Mouse (Mus musculus) forelimb bud, embryonic 11.5 days (tissue): Measurements from ENCODE around the gene Accsl.

Source experiments
- DNase-seq: peaks from one replicate; pipeline ENCODE4 v3.0.0-alpha.2; 2012; ENCODE audit warnings: low read depth, low spot score

The Accsl gene

DNA sequence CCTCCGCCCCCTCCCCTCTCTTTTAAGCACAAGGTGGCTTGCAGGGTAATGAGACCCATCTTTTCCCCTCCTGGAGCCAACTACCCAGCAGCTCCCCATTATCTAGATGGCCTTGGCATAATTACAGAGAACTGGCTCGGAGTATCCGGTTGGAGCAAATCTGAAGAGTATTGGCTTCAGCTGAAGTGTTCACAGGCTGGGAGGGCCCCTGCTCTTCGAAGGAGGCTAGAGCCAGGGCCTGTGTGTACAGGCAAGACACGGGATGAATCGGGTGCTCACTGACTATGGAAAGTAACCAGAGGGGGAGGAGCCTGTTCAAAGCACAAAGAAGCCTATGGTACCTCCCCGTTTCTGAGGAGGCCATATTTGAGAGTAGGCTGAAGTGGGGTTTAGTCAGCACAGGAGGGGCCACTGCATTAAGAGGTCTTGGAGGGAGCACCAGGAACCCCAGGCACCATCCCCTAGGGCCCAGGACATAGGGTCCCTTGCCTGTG, at the start of gene Accsl:
Gene Accsl, minus strand, starts transcription at position 51 of the 494 bp plus-strand sequence.
- no peak for DNase-seq

DNA sequence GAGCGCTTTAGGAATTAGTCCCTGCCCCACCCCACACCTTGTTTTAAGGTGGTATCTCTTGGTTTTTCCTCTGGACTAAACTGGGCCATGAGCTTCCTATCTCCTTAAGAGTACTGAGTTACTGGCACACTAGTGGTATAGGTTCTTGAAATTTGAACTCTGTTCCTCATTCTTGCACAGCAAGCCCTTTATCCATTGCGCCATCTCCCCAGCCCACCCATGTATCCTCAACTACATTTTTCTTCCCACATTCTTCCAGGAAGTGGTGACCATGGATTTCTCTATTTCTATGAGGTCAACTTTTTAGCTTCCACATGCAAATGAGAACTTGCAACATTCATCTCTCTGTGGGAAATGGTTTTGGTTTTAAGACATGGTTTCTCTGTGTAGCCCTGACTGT, 44.6 kb upstream of the Accsl start:
- DNase-seq, result no peak

DNA sequence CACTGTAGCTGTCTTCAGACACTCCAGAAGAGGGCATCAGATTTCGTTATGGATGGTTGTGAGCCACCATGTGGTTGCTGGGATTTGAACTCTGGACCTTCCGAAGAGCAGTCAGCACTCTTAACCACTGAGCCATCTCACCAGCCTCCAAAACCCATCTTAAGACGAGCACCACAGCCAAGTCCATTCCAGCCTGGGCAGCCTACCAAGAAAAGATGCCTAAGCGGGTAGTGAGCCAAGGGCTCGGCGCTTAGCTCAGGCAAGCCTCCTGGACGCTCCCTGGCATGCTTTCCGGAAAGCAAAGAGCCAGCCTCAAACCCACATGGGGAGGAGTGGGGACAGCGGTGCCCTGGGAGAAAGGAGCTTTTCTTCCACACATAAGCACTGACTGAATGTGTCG, 43.0 kb upstream of the Accsl start:
- DNase-seq, result no peak

DNA sequence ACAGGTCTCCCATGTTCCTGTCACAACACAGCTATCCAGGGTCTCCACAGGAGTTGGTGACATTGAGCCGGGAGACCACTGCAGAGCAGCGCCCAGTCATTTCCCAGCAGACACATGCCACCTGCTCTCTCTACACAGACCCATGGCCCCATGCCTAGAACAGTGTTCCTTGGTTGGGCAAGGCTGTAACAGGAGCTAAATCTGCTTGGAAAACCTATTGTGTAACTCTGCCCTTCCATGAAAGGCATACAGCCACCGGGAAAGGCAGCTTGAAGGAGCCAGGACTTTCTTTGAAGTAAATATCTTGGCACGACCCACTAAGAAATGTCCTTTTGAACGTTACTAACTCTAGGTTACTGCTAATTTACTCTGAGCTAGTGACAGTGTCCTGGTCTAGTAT, 40.8 kb upstream of the Accsl start:
- no peak for DNase-seq

DNA sequence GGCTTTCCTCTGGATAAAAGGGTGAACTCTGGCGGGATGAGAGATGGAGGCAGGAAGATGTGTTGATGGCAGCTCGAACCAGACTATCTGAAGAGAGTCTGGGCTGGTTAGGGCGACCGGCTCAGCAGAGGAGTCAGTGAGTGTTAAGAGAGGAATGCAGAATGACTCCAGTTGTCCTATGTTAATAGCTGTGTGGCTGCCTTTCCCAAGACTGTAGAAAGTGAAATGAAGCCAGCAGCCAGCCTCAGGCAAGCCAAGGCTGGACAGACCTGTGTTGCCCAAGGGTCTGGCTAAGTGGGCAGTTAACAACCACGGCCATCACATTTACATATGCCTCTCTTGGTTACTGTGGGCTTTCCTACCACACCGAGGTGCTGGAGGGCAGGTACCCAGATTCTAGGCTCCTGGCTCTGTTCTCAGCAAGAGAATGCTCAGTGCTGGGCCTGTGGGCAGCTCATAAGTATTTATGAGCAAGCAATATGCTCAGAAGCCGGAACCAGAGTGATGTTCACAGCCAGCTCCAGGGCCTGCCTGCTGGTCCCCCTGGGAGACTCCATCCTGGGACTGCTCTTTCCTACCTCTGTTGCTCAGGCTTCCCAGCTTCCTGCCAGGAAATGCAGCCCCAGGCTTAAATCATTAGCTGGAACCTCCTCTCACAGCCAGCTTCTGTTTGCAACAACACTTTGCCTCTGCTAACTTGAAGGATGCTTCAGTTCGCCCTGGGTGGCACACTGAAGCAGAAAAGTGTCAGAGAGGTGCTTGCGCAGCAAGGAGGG, 38.8 kb upstream of the Accsl start:
- DNase-seq, result peak; percentile 16

DNA sequence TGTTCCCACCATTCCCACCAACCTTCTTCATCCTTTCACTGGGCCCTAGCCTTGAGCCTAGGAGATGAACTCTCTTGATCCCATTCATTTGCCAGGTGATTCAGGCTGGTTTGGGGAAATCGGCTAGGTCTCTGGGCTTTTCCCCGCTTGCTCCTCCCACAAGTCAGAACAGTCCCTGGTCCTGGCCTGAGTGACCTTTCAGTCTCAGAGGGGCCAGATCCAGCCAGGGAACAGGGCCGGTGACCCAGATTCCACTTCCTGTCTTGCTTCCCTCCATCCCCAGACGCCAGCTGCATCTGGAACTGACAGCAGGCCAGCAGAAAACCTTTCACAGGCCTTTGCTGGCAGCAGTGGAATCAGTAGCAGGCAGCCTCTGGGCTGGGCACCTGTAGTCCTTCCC, 37.4 kb upstream of the Accsl start:
- DNase-seq, result no peak

DNA sequence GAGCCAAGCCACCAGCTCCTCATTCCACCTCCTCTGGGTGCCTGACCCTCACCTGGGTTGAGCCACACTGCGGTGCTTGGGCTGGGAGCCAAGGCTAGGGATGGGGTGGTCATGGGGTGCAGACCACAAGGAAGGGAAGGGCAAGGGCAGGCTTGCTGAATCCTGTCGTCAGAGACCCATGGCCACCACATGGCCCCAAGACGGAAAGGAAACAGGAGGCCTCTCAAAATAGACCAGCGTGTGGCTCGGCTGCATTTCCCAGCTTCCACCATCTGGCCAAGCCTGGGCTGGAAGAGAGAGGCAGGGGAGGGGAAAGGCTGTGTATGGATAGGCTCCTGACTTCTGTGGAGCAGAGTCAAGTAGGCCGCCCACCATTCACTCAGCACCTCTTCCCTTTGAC, 34.5 kb upstream of the Accsl start:
- no peak for DNase-seq

DNA sequence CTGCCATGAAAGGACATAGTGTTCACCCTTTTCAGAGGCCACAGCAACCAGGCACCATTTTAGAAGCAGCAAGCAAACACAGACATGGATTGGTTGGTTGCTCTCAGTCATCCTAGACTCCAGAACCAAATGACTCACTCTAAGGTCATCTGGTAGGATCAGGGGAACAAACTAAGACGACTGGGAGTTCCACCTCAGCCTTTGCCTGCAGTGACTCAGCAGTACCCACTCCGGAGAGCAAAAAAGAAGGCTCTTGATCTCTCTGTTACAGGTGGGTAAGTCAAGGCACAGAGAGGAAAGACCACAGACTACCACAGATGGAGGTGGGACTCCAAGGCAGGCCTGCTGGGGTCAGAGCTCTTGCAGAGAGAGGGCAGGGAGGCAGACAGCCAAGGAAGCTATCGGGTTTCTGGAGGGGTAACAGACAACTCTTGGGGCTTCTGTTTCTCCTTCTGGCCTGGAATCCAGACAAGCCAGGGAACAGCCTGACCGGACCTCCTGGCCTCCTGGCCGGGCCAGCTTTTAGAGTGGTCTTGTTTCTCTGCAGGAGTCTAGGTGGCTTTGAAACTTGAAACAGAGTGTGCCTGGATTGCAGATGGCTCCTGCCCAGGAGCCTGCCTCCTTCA, 33.8 kb upstream of the Accsl start:
- no peak for DNase-seq

DNA sequence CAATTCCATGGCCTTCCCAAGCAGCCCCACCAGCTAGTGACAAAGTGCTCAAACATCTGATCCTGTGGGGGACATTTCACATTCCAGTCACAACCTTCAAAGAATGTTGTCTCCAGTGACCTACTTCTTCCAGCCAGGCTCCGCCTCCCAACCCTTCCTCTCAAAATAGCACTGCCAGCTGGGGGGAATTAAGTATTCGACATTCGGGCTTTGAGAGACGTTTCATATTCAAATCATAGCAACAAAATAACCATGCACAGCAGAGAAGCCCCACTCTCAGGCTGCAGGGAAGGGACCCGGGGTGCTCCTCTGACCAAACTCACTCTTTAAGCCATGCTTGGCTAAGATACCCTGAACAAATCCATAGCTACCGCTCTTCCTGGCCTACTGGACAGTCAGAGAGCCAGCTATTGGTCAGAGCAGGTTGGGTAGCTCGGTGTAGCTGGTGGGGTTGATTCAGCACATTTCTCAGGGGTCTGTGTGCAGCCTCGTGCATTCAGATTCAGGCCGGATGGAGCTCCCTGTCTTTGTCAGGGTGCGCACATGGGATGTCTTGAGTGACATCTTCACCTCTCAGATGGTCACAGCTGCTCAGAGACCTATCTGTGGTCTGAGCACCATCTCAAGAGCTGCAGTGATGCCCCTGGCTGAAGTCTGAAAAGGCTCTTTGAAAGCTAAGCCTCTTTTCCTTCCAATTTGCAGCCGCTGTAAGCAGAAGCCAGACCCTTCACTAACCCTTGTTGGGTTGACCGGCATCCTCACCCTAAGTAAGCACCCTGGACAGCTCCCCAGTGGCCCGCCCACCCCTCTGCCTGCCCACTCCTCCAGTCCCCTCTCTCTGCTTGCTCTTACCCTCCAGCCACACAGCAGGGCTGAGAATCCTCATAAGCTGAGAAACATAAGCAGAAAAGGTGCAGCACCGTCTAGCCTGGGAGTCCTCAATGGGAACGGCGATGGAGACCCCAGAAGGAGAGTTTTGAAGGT, 30.7 kb upstream of the Accsl start:
- peak; percentile 67 for DNase-seq

DNA sequence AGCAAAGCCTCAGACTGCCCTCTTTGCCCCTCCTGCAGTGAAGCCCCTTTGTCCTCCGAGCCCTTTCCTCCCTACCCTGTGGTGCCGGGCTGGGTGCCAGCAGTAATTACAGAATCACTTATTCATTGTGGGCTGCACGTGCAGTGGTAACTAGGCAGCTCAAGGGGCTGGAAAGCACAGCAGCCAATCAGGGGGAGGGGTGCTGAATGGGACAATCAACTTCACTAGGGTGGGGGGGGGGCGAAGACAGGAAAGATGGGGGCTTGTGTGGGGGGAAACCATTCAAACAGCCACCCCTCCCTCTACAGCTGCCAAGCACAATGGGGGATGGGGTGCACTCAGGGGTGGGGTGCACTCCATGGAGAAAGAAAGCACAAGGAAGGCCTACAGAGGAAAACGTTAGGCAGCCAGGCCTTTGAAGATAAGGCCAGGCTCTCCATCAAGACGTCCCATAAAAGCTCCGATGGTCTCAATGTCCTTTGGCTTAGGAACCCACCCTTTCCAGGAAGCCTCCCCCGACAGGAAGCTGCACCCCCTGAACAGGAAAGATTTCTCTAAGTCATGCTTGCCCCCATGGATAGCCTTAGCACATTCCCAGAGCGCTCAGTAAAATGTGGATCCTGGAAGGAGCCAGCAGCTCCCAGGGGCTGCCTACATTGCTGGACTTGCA, 22.8 kb upstream of the Accsl start:
- peak; percentile 50 for DNase-seq

DNA sequence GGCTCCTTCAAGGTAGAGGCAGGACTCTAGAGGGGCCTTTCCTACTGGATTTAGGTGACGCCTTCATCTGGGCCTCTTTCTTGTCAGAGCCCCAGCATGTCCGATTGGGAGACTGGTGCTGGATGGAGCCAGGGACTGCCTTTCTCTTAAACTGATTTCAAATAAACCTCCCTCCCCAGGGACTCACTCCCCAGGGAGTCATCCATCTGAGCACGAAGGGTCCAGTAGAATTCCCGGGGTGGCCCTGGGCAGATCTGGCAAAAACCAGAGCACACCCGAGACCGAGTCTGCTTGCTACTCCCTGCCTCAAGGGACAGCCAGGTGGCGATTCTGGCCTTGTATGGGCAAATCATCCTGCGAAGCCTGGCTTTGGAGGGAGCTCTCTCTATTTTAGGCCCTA, 21.2 kb upstream of the Accsl start:
- DNase-seq, result no peak

DNA sequence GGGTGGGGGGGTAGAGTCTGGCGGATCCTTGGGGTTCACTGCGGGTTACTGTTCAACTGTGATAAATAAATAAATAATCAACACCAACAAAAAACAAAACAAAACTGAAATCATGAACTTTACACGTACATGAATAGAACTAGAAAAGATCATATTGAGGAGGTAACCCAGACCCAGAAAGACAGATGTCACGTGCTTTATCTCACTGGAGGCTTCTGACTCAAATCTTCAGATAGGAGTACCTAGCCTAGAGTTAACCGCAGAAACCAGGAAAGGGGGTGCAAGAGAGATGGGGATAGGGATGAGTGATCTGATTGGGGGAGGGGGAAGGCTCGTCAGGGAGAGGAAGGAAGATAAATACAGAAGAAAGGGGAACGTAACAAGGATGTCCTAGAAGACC, 20.1 kb upstream of the Accsl start:
- DNase-seq, result no peak

DNA sequence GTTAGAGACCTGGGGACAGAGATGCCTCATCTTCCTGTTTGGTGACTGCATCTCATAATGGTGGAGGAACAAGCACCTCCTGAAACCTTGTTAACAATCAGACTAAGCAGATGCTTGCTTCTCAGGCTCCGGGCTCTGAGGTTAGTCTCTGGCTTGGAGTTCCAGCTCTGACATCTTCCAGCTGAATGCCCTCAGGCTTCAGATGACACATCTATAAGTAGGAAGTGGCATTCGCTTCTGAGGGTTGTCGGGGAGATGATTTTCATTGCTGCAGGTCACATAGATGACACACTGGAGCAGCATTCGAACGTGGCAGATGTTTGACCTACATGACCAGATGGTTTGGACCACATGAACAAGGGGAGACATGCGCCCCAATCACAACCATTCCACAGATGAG, 19.4 kb upstream of the Accsl start:
- no peak for DNase-seq

DNA sequence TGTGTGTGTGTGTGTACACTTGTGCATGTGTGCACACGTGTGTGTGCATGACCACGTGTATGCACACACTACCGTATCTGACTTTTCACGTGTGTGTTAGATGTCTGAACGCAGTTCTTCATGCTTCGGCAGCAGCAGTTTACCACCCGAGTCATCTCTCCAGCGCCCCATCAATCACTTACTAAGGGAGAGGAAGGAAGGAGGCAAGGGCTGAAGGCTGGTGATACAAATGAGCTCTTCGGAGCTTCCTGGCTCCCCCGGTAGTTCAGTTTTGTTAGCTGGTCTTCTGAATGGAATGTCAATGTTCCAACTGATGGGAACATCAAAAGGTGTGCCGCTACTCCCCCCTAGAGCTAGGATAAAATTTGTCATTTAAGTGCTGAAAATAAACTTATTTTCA, 18.3 kb upstream of the Accsl start:
- DNase-seq, result no peak

DNA sequence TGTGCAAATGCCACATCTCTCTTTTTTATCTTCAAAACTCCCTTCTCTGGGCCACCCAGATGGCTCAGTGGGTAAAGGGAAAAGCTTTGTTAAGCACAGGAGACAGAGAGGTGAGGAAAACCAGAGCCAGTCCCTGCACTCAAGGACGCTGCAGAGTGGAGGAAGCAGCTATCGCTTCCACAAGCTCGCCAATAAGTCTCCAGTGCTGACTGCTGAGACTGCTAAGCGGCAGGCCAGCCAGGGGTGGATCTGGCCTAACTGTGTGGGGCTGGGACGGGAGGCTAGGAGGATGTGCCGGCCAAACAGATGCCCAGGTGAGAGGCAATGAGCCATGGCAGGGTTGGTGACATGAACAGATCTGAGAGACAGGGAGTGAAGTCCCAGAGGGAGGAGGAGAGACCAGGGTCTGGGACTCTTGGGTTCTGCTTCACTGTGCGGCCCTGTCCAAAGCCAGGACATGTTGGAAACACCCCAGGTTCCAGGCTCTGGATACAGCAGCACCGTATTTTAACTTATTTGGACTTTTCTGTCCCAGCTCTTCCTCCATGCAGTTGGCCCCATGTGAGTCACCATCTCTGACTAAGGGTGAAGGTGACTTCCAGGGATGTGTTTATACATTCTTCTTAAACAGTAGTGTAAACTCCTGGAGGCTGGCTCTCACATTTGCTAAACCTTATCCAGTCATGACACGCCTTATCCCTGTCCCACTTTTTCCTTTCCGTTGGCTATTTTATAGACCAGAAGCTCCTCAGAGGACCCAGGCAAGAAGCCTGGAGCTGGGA, 17.2 kb upstream of the Accsl start:
- no peak for DNase-seq

DNA sequence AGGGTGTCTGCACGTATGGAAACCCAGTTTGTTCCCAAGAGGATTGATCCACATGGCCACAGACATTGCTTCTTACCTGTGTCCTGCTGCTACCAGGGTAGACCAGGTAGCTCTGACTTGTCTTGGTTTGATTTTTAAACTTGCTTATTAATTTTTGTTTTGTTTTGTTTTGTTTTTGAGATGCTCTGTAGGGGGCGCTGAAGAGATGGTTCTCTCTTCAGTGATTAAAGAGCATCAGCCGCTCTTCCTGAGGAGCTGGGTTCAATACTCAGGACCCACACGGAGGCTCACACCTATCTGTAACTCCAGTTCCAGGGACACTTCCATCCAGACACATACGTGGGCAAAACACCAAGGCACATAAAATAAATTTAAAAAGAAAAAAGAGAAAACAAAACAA, 14.1 kb upstream of the Accsl start:
- no peak for DNase-seq

DNA sequence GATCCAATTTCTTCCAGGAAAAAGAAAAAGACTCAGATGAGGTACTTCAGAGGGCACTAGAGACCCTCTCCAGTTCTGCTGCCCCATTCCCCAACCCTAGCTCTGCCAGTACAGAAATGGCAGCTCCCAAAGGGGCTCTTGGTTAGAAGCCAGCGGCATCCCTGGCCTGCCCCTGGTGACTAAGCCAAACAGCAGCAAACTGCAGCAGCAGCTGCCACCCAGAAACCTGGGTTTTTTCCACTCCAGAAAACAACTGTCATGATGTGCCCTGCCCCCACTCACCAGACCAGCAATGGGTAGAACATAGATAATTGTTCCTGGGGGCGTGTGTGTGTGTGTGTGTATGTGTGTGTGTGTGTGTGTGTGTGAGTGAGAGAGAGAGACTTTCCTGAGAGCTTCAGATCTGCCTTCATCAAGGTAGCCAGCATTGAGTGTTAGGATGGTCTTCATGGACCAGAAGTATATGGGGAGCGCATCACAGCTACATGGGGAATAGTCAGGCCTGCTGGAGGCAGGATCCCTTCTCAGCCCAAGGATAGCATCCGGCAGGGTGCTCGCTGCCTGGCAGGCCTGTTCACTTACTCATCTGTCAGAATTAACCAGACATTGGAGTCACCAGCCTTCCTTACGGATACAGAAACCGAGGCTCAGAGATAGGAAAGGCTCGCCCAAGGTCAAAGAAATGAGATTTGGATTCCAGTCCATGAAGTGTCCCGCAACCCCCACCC, 12.8 kb upstream of the Accsl start:
- DNase-seq, result no peak

DNA sequence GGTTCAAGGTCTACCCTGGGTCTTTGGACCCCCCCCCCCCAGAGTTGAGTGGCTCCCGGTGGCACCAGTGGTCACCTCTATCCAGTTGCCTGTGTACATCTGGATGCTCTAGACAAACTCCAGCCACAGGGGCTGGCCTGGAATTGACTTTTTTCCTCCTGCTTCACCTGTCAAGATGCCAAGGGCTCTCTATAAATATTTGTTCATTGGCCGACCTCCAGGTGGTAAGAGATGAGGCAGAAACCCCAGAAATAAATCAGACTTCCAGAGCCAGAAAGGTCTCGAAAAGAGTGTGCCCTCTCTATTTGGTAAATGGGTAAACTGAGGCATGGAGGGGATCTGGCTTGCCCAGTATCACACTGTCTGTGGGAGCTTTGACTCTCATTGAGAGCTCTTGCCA, 12.0 kb upstream of the Accsl start:
- no peak for DNase-seq

DNA sequence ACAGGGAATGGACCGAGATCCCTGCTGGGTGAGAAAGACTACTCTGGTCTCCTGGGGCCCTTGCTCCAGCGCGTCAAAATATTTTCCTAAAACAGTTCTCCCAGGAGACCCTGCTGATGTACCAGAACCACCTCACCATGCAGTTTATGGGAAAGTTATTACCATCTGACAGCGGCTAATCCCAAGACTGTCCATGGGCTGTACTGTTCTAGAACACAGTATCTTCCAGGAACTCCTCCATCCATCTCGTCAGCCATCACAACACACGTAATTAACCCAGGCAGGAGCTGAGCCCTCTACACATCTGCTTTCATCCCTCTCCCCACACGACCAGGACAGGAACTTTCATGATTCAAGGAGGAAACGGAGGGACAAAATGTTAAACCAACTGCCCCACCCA, 11.5 kb upstream of the Accsl start:
- no peak for DNase-seq

DNA sequence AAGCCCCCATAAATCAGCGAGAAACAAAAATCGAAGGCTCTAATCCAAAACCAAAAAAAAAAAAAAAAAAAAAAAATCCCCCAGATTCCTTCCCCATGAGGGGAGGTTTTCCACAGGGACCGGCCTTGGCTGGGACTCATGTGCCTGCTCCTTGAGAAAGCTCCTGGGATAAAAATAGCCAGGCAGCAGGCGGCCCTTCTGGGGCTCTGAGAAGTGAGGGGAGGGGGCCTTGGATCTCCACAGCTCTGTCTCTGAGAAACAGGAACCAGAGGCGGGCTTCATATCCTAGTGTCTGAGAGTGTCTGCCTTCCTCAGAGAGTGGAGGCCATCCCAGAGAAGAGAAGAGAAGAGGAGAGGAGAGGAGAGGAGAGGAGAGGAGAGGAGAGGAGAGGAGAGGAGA, 8.0 kb upstream of the Accsl start:
- DNase-seq, result no peak
